Mouse (Mus musculus): Measurements from ENCODE around the gene Gprc5a.

The Gprc5a gene

DNA sequence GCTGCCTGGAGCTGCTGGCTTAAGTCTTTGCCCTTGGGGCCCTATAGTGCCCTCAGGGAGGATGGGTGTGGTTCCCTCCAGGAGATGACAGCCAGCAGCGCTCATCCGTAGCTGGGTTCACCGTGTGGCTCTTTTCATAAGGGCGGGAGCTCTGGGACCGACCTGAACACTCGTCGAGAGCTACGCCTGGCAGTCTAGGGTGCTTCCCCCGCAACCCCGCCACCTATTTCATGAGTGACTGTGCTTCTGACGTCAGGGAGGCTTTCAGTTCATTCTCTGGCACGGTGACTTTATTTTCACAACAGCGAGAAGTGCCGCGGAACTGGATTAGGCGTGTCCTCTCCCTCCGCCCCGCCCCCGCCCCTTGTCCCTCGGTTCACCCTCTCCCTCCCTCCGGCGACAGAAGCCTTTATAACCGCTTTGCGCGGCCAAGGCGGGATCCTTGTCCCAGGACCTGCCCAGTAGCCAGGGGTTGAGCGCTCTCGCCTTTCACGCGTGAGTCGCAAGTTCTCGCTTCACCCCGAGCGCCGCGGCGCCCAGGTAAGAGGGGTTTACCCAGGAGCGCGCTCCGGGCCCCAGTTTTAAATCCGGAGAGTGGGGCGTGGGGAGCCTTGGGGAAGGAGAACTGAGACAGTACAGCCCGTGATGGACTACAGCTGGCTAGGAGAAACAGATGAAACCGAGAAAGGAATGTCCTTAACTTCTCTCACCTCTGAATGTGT lies at the start of gene Gprc5a:
Gene Gprc5a, plus strand, starts transcription at position 416 of the 722 bp plus-strand sequence.
- peak; percentile 90 for DNase-seq (ENCODE audit: low spot score)

DNA sequence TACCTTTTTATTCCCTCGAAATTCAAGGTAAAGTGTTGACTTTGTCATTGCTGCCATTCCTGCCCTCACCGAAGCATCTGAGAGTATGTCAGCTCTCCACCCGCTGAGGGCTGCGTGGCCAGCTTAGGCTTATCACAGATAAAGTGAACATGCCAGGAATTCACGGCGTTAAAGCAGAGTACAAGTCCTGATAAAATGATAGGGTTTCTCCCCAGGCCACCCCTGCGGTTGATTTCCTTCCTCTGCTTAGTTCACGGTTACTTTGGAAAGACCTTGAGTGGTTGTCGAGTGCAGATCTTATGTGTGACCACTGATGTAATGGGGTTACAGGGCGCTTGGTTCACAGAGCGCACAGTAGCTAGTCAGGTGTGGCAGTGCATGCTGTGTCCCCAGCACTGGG lies 48.2 kb upstream of the Gprc5a start:
- DNase-seq (ENCODE audit: low spot score): peak; percentile 77

DNA sequence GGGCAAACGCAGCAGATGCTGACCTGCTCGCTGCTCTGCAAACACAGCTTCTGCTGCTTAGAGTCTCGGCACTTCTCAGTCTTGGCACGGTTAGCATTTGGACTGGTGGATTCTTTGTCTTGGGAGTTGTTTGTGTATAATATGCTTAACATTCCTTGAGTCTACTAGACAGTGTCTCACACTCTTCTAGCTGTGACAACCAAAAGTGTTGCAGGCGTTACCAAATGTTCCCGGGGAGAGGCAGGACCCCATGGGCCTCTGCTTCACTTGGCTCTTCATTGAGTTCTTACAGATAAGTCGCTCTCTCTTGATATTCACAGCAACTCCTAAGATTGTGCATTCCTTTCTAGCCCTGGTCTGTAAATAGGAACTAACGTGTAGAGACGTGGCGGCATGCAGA lies 45.9 kb upstream of the Gprc5a start:
- peak; percentile 56 for DNase-seq (ENCODE audit: low spot score)

DNA sequence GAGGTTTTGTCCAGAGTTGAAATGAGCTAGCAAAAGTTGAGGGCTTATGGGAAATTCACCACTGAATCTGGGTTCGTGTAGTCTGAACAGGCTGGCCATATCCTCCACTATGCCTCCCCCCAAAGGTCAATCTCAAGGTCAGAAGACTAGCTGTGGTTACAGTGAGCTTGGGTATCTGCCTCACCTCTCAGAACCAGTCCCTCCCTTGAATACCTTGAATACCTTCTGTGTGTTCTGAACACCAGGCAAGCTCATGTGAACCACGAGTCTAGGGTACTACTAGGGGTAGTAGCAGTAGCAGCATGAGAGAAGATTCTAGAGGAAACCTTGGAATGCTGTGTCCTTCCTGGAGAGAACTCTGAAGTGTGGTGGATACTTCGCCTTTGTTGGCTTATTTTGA lies 43.8 kb upstream of the Gprc5a start:
- DNase-seq (ENCODE audit: low spot score): no peak

DNA sequence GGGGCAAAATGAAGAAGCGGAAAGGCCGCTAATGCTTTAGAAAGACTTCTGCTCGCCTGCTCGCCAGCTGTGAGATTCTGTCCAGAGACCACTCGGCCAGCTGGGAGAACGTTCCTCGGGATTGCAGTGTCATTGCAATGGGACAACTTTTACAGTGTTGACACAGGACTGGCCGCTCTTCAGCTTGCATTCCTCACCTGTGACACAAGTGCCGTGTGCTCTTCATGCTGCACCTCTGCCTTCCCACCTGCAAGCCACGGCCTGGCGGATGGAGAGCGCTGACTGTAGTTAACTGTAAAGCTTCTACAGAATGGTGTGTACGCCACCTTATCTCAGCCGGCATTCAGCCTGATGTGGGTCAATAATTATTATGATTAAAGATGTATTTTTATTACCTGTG lies 42.1 kb upstream of the Gprc5a start:
- DNase-seq (ENCODE audit: low spot score): peak; percentile 29

DNA sequence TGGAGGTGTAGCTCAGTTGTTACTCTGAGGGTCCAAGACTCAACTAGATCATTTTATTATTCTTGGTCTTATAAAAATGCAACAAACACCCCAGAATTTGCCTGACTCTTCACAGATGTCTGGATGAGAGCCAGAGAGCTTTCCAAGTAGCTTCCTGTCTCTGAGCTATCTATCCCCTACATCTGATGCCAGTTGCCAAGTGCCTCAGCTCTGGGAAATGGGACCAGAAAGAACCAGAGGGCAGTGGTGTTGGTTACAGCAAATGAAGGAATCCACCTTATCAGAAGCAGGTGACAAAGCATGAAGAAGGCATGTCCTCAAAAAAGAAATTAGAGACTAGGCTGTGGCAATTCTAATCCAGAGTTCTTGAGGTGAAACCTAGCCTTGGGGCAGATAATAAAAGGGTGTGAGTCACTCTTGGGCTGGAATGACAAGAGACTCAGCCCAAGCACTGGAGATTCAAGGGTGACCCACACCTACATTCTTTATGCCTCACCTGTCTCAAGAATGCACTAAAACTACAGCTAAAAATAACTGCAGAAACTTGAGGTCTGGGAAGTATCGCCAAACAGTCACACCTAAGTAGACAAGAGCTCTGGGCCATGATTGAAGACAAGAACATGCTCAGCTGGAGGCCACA lies 40.5 kb upstream of the Gprc5a start:
- peak; percentile 78 for DNase-seq (ENCODE audit: low spot score)

DNA sequence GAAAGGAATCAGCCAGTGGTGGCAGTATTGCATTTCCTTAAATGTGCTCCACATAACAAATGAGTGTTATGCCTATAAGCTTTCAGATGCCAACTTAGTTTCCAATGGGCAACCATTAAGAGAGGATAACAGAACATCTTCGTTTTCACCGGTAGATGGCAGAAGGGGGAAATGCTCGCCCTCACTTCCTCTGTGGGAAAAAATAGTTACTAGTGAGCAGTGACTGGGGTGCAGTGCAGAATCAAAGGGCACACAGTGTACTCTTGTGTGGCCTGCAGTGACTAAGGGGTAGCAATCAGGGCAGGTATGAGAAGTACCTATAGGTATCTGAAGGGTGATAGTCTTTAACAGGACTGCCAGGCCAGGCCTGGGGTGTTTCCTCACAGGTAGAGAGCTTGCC lies 39.2 kb upstream of the Gprc5a start:
- peak; percentile 74 for DNase-seq (ENCODE audit: low spot score)

DNA sequence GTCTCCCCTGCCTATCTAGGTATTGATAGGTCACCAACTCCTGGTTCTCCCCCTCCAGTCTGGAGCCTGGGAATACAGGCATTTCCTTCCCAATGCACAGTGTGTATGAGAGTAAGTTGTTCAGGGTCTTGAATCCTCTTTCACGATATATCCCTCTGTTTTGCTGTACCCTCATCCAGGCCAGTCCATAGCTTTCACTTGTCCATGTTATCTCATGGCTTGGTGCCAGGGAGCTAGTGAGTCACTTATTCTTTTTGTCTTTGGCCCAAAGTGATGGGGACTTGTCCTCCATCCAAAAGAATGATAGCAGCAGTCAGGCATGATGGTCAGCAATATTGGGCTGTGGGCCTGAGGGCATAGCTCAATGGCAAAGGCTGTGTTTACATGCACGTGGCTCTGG lies 38.7 kb upstream of the Gprc5a start:
- no peak for DNase-seq (ENCODE audit: low spot score)

DNA sequence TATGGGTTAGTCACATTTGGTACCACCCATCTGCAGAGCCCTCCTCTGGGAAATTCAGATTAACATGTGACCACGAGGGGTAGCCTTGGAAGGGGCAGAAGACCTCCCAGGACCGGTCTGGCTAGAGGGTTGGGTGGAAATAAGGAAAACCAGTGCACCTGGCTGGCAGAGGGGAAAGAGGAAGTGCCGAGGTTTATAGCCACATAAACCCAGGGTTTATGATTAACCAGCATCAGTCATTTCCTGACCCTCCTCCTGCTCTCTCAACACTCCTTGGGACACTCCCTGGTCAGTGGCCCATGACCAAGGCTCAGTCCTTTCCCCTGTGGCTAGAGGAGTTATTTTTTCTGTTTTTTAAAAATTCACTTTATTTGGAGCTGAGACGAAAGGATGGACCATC lies 36.2 kb upstream of the Gprc5a start:
- peak; percentile 42 for DNase-seq (ENCODE audit: low spot score)

DNA sequence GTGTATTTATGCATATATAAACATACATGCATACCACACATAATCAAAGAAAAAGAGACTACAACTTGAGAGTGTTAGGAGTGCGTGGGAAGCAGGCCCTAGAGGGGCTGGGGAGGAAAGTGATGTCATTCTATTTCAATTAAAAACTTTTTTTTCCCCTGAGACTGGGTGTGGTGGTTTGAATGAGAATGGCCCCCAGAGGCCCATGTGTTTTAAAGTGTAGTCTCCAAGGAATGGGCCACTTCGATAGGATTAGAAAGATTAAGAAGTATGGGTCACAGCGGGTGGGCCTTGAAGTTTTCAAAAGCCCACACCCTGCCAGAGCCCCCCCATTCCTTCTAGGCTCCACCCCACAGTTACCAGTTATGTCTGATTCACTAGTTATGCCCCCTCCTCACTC lies 26.8 kb upstream of the Gprc5a start:
- DNase-seq (ENCODE audit: low spot score): no peak

DNA sequence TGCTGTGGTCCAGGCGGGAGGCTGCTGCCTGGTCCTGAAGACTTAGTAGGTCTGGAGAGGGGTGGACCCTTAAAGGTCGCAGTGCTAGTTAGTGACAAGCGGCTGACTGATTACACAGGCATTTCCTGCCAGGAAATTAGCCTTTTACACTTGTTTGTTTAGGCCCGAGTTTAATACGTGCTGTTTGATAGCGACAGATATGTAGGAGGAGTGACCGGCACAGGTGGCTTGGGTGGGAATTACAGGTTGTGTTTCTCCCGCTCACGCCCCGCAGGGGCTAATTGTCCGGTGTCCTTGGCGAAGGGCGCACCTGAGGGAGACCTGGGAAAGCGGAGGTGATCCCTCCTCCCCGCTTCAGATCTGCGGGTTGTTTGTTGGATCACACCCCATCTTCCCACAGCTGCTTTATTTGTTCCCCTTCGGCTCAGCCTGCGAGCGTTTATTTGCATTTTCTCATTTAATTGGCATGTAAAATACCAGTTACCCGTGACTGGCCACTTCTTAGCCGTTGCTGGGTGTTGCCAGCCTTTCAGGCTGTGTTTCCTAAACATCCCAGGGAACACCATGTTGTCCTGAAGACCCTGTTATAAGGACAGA lies 25.1 kb upstream of the Gprc5a start:
- no peak for DNase-seq (ENCODE audit: low spot score)

DNA sequence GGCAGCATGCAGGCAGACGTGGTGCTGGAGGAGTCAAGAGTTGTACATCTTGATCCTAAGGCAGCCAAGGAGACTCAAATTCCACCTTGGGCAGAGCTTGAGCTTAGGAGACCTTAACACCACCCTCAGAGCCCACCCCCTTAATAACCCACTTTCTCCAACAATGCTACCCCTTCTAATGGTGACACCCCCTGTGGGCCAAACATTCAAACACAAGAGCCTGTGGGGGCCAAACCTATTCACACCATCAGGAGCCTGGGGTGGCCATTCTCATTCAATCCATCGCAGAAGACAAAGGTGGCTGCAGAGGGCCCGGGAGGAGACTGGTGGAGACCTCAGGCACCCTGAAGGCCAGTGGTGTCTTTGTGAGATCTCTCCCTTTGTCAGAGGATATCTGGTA lies 23.5 kb upstream of the Gprc5a start:
- DNase-seq (ENCODE audit: low spot score): no peak

DNA sequence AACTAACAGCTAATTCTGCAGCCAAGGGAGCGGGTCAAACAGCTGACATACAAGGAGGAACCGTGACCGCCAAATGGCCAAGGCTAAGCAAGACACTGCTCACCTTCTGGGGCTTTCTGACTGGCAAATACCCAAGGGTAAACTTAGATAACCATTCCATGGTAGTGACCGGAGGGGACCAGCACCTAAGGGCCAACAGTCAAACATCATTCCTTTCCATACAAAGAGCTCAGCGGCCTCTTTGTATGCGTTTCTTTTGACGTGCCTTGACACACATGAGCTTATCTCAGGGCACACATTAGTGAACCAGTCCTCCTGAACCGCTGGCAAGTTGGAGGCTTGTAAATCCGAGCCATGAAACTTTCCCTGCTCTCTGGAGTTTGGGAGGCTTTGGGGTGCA lies 18.2 kb upstream of the Gprc5a start:
- DNase-seq (ENCODE audit: low spot score): no peak

DNA sequence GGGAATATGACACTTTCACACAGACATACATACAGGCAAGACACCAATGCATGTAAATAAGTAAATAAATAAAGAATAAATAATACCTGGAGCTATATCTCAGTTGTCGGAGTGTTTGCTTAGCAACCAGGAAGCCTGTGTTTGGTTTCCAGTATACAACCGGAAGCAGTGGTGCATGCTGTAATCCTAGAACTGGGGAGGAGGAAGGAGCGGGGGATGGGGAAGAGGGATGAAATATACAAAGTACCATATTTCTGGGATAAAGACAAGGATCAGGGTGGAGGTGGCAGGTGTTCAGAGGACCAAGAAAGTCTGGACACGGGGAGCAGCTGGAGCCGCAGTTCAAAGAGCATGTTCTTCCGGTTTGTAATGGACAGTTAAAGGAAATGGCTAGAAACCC lies 16.9 kb upstream of the Gprc5a start:
- DNase-seq (ENCODE audit: low spot score): no peak

DNA sequence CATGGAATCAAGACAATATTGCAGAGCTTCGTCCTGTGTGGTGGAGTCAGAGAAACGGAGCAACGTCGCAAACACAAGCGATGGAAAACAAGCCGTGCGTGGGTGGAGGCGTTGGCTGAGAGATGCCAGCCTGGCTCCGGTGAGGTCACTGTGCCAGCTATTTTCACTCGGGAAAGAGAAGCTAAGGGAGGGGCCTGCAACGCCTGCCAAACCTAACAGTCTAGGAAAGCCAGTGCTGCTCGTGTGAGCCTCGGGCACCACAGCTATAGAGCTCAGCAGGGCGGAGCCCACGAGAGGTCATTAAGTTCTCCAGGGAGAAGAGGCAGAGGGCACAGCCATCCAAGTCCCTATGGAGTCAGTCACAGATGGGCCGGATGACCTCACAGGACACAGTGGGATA lies 16.5 kb upstream of the Gprc5a start:
- DNase-seq (ENCODE audit: low spot score): peak; percentile 79

DNA sequence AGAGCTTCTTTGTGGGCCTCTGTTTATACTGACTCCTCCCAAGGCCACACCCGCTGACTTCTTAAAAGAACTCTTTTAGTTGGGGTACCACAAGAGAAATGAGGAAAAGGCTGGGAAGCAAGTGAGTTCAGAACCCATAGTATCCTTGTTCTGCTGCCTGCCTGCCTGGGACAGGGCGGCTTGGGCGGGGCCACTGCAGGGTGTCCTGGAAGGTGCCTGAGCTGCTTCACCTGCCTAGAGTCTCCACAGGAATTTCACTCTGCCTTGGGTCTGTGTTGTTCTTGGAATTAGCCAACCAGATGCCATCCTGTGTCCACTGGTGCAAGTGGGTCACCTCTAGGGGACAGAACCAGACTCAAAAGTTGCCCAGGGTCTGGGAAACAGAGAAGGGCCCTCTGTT lies 11.7 kb upstream of the Gprc5a start:
- DNase-seq (ENCODE audit: low spot score): no peak

DNA sequence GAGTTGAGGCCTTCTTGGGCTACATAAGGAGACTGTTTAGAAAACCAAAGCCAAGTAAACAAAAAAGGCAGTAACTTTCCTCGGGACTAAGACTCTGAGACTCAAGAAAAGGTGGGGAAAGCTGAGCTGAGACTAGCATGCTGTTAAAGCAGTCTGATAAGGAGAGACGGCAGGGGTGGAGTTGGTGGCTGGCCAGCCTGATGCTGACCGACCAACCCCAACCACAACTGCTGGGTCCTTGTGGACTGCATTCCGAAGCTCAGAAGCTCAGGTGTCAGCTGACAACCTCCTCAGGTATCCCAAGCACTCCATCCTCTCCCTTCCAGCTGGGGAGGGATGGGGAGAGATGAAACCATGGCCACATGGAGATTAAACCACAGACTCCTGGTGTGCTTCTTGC lies 9.6 kb upstream of the Gprc5a start:
- no peak for DNase-seq (ENCODE audit: low spot score)

DNA sequence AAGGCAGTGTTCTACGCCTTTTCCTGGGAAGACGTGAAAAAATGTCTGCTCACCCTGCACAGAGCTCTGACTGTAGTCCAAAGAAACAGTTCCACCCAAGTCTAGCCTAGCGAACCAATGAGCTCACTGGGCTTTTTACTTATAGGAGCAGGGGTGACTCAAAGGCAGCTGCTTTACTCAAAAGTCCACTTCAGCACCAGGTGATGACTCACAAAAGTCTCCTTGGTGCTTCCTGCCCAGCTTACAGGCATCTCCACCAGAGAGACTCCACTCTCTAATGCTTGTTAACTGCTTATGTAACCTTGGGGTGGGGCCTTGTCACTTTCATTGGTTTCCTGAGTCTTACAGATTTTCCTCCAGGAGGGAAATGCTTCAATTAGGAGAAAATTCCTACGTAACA lies 4.7 kb upstream of the Gprc5a start:
- no peak for DNase-seq (ENCODE audit: low spot score)

DNA sequence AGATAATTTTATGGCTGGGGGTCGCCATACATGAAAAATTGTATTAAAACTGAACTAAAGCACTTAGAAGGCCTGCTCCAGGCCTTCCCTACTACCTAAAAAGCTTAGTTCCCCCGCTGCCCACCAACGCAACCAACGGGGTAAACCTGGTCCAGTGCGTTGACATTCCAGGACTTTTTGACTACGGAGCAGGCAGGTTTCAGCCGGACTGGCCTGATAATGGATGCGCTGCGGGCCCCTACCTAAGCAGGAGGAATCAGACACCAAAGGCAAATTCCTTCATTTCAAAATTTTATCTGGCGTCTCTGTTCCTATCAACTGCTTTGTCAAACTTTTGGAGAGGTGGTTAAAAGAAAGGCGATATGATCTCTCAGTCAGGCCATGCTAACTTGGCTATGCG lies 830 bp upstream of the Gprc5a start:
- DNase-seq (ENCODE audit: low spot score): no peak

DNA sequence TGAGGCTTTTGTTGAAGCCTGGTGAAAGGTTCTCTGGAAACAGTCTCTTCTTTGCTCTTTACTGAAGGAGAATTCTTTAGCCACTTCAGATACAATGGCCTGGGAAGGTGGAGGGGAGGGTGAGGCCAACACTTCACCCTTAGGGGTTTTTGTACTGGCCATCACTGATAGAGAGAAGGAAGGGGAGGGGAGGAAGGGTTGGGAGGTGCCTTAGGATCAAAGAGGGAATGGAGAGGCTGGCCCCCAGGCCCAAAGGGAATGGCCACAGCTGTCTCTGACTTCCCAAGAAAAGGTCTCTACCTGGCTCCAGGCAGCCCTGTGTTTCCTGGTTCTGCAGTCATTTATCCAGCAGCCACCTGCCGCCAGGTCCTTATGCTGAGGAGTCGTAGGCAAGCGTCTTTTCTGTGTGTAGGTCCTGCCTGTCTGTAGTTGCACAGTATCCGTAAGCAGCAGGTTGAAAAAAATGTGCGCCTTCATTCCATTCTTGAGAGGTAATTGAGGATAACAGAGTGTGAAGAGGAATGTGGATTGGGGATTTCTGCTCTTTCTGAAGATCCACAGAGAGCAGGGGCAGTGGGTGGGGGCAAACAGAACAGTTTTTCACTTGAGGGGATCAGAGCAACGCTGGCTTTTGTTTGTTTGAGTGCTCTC lies 1.5 kb downstream of the Gprc5a start:
- DNase-seq (ENCODE audit: low spot score): peak; percentile 73

DNA sequence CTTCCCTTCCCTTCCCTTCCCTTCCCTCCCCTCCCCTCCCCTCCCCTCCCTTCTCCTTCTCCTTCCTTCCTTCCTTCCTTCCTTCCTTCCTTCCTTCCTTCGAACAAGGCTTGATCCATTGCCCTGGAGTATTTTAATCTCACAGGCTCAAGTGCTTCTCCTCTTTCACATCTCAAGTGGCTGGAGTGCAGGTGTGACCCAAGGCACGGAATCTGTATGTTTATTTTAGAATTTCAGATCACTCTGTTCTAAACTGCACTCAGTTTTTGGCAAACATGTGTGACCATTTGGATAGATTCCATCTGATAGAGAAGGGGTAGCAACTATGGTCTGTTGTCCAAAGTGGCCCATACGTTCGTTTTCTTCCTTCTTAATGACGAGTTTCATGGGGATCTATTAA lies 2.8 kb downstream of the Gprc5a start:
- peak; percentile 86 for DNase-seq (ENCODE audit: low spot score)

DNA sequence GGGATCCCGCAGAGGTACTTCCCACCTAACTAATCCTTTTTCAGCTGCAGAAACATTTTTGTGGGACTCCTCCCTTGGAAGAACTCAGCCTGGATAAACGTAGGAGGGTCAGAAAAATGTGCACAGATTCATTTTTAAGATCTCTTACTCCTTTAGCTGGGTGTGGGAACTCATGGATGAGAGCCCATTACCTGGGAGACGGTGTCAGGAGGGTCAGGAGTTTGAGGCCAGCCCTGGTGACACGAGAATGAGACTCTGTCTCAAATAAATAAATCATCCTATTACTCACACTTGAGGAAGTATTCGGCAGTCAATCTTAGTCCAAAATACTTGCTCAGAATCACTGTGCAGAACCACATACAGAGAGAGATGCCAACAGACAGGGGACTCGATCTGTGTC lies 4.4 kb downstream of the Gprc5a start:
- DNase-seq (ENCODE audit: low spot score): no peak

DNA sequence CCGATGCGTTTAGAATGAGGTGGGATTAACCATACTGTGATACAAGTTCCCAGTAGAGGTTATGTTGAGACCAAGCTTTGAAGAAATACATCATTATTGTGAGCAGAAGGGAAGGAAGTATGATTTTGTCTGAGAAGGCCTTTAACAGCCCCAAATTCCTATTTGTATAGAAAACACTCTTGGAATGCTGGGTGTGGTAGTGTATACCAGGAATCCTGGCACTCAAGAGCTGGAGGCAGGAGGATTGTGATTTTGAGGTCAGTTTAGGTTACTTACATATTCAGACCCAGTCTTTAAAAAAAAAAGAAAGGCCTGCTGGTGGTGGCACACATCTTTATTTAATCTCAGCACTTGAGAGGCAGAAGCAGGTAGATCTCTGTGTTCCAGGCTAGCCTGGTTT lies 4.9 kb downstream of the Gprc5a start:
- no peak for DNase-seq (ENCODE audit: low spot score)

Data from lung, postnatal 25 days (tissue).